Mouse (Mus musculus) heart, postnatal 0 days (tissue): ENCODE measurements around the gene Nr2c1.

ENCODE experiments used
- CTCF ChIP-seq: IDR thresholded peaks from 2 replicates; pipeline ENCODE4 v1.5.1; 2016; ENCODE audit warnings: antibody characterized with exemption, control low read depth, low read depth
- EP300 ChIP-seq: IDR thresholded peaks from 2 replicates; pipeline ENCODE4 v1.6.1; 2016; ENCODE audit warnings: antibody characterized with exemption, low read depth

DNA sequence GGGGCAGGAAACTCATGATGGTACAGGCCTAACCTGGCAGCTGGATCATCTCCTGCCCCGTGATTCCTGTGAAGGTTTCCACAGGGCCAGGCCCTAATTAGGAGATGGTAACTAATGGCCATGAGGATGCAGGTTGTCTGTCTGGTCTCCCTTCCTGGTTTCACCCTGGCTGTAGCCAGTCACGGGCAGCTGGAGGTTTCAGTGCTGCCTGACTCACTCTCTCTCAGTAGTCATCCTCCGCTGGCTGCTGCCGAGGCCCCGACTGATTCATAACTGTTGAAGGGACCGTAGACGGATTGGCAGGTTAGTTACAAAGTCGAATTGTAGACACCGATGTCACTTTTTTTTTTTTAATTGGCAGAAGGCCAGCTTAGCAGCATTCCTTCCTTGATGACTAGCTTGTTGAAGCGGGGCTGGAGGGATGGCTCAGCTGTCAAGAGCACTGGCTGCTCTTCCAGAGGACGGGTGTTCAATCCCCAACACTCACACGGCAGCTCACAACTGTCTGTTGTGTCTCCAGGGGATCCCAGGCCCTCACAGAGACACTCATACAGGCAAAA is 31.0 kb upstream of the Nr2c1 start:
- TF ChIP-seq CTCF: no peak
- TF ChIP-seq EP300: no peak
